ENCODE assay signal across 9 mouse cellular contexts in the genomic region with DNA sequence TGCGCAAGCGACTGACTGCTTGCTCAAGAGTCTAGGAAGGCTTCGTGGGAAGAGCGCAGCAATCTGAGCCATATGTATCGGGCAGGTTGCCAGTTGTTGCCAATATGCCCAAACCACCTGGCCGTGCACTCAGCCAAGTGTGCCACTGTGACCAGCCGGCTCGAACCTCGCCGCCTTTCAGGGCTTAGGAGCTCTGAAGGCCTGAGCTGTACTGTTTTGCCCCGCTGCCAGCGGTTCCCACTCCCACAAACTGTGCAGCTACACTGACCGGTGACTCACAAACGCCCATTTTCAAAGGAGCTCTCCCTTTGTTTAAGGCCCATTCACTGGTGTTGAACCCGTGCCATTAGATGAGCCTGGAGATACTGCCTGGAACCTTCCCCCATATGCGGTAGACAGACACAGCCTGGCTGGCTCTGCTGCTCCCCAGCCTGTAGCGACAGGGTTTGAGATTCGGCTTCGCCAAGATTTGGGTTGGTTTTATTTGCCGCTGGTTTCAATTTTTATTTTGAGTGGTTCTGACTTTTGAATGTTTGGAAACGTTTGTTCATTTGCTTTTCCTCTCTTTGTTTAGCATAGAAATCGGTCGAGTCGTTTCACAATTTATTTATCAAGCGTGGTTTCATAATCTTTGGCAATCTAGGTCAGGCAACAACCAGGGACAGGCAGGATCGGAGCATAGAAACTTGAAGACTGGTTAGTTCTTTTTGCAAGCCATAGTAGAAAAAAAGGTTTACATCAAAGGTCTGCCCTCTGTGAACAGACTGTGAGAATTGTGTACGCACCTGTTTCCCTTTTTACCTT.
DNase-seq lines count a peak whose midpoint lies in the region; ATAC-seq and TF ChIP-seq lines count a peak whose summit lies in the region.
"Had no signal": no experiment of that assay in that cellular context is flagged by ENCODE, and none has a peak within 500 bp of the region (broad histone marks: within the 10 kb centered on the region; RNA-seq: fewer than 3 reads in every experiment).

No protein-coding gene starts in this region.

- peak overlapping the region; percentile 39 for H3K4me3 ChIP-seq in liver, adult 2 months (ENCODE audit: insufficient read depth, low read depth, low read length)
- H3K4me3 ChIP-seq in liver, embryonic 12.5 days, result no peak overlapping the region

- H3K9ac ChIP-seq in liver, adult 2 months (ENCODE audit: low read depth, low read length), result peak overlapping the region; percentile 59
- no peak overlapping the region for H3K9ac ChIP-seq in liver, embryonic 12.5 days

- no peaks in the 10 kb centered on the region for H3K9me3 ChIP-seq in liver, embryonic 12.5 days (replicated peaks)

- H3K79me2 ChIP-seq in liver, adult 2 months (ENCODE audit: control insufficient read depth, insufficient read depth, low read length), result peaks cover 16% of the 10 kb centered on the region; the same call in 1 of the 2 replicates

- 25% methylated on average over 27 of the region's 27 CpGs for WGBS in liver, adult 2 months
- 79% methylated on average over 27 of the region's 27 CpGs for WGBS in liver, embryonic 12.5 days (ENCODE audit: insufficient replicate concordance)

- no peaks in the 10 kb centered on the region for H3K36me3 ChIP-seq in liver, adult 2 months (ENCODE audit: control insufficient read depth, insufficient read depth, low read length)
- H3K36me3 ChIP-seq in liver, embryonic 12.5 days, result no peaks in the 10 kb centered on the region

- peaks cover 19% of the 10 kb centered on the region for H3K4me1 ChIP-seq in liver, adult 2 months (ENCODE audit: control insufficient read depth, insufficient read depth, low read length)
- H3K4me1 ChIP-seq in liver, embryonic 12.5 days, result no peaks in the 10 kb centered on the region

- ATAC-seq in liver, embryonic 12.5 days, result no peak
- peak; percentile 94 for ATAC-seq in cerebellum, adult (ENCODE audit: insufficient number of reproducible peaks, low FRiP score, low TSS enrichment)
- ATAC-seq: Patski had no signal

- TF ChIP-seq CTCF in liver, adult 2 months (IDR thresholded peaks at IDR 0.05; ENCODE audit: low read depth, low read length), result no peak

- H3K27ac ChIP-seq in liver, adult 2 months (replicated peaks; ENCODE audit: insufficient read depth, low read depth, low read length), result peak overlapping the region; percentile 93
- H3K27ac ChIP-seq in liver, embryonic 12.5 days, result no peak overlapping the region

- peak; percentile 99 for DNase-seq in liver, adult 2 months (ENCODE audit: extremely low read depth, low read depth, low spot score)
- peak; percentile 39 to 42 for DNase-seq in frontal cortex, postnatal 14 days (ENCODE audit: low spot score in 2 of 2)
- peak; percentile 63 to 76 for DNase-seq in left cerebral cortex, postnatal 25 days (ENCODE audit: low spot score in 2 of 2)
- peak; percentile 71 for DNase-seq in right cerebral cortex, adult 18-20 months
- no peak for DNase-seq in B cell, adult 2 months
- DNase-seq in embryo, embryonic 11 days, result no peak

- no peak for TF ChIP-seq POLR2A in liver, adult 2 months (IDR thresholded peaks at IDR 0.05; ENCODE audit: extremely low read depth, insufficient read depth, low read length)

- H3K4me2 ChIP-seq in liver, embryonic 12.5 days, result no peak overlapping the region

- intact Hi-C loops in left cerebral cortex, postnatal 25 days (cut with DNase I), result loop anchor here (5.0 kb wide), 1 partner anchor 139 kb away; a partner anchor contains a TSS

- no peaks in the 10 kb centered on the region for H3K27me3 ChIP-seq in liver, adult 2 months (ENCODE audit: control insufficient read depth, insufficient read depth, low read length)
- H3K27me3 ChIP-seq in liver, embryonic 12.5 days (replicated peaks), result no peaks in the 10 kb centered on the region
- H3K27me3 ChIP-seq: Patski had no signal

Comparison
In these comparisons a context has a peak if more than half of its experiments do, and no peak if none do; other contexts are left out.
1. DNase-seq: peak in liver, adult 2 months (single experiment), frontal cortex, postnatal 14 days (2 of 2), left cerebral cortex, postnatal 25 days (2 of 2) and right cerebral cortex, adult 18-20 months (single experiment); none in B cell, adult 2 months (0 of 2) and embryo, embryonic 11 days (single experiment).